Mouse (Mus musculus): ENCODE measurements at regions not wholly inside any gene's neighbourhood (a gene's known extent, or its start where the extent isn't known, plus 50 kb on each side); places are given as distances from the start of the nearest gene placed in this dataset.

- TF ChIP-seq POLR2A (IDR thresholded peaks at IDR 0.05; ENCODE audit: borderline replicate concordance, control insufficient read depth, low read depth, low read length) (no peak), CTCF (IDR thresholded peaks at IDR 0.05; ENCODE audit: control insufficient read depth, insufficient read depth, low read length) (no peak)
Measured at GRCm38 (mm10) chr3:144113672-144114645, 91.1 kb downstream of the Lmo4 start.
